Mouse (Mus musculus): ENCODE results near the gene Wnt11. TPM values are rescaled to one million over a fixed set of nuclear protein-coding genes. Genes with fewer than 3 reads are reported as not detected.

Gene Wnt11
- polyA plus RNA-seq, 1 experiment from 2014 or later: 4.2 TPM

DNA sequence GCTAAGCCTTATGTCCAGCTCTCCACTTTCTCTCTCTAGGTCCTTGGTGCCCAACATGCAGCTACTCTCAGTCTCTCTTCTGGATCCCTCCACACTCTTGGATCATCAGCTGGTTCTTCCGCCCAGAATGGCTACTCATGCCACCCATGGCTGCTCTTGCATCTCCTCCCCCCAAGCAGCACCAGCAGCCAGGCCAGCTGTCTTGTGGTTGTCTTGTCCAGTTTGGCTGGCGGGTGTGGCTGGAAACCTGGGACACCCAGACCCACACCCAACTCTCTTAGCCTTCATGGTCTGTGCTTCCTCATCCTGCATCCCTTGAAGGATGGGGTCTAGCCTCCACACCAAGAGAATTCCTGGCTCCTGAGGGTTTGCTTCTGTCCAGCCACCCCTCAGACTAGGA is 24.3 kb upstream of the Wnt11 start:
- no peak for DNase-seq (ENCODE audit: low spot score)
- Histone ChIP-seq H3K4me1 (ENCODE audit: control insufficient read depth, insufficient read depth, low read length) (no peaks in the 10 kb centered on the region; the same call in 1 of the 2 replicates), H3K9ac (replicated peaks; ENCODE audit: low read length) (no peak overlapping the region), H3K27me3 (ENCODE audit: control insufficient read depth, insufficient read depth, low read length) (no peaks in the 10 kb centered on the region), H3K27ac (replicated peaks; ENCODE audit: low read depth, low read length) (no peak overlapping the region), H3K4me3 (ENCODE audit: low read depth, low read length) (no peak overlapping the region), H3K4me2 (ENCODE audit: low read depth, low read length) (no peak overlapping the region), H3K36me3 (replicated peaks; ENCODE audit: control insufficient read depth, insufficient read depth, low read depth, low read length) (no peaks in the 10 kb centered on the region), H3K9me3 (replicated peaks; ENCODE audit: control insufficient read depth, low read length) (no peaks in the 10 kb centered on the region)
- no peak for ATAC-seq (replicated peaks; ENCODE audit: insufficient number of reproducible peaks, low FRiP score, low TSS enrichment, low read depth)
- 91% methylated on average over 2 of the region's 2 CpGs for WGBS

DNA sequence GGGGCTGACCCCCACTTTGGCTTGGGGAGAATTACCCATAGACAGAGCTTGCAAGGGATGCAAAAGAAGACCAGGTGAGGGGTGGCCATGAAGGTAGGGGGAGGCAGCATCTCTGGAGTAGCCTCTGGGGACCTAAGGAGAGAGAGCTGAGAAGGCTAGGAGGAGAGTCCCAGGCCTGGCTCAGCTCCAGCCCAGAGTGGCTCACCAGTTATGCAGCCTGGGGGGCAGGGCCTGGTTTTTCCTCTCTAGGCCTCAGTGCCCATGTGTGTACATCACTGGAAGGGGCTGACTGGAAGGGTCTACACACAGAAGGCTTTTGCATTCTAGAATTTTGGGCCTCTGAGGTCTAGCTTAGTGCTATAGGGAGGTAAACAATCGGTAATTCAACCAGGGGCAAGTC is 14.4 kb upstream of the Wnt11 start:
- WGBS: 79% methylated on average over 1 of the region's 1 CpGs
- Histone ChIP-seq H3K4me3 (ENCODE audit: low read depth, low read length) (no peak overlapping the region), H3K9me3 (replicated peaks; ENCODE audit: control insufficient read depth, low read length) (no peaks in the 10 kb centered on the region), H3K4me2 (ENCODE audit: low read depth, low read length) (no peak overlapping the region), H3K4me1 (ENCODE audit: control insufficient read depth, insufficient read depth, low read length) (no peaks in the 10 kb centered on the region; the same call in 1 of the 2 replicates), H3K36me3 (replicated peaks; ENCODE audit: control insufficient read depth, insufficient read depth, low read depth, low read length) (no peaks in the 10 kb centered on the region), H3K9ac (replicated peaks; ENCODE audit: low read length) (no peak overlapping the region), H3K27ac (replicated peaks; ENCODE audit: low read depth, low read length) (no peak overlapping the region), H3K27me3 (ENCODE audit: control insufficient read depth, insufficient read depth, low read length) (no peaks in the 10 kb centered on the region; the same call in 1 of the 2 replicates)
- ATAC-seq (replicated peaks; ENCODE audit: insufficient number of reproducible peaks, low FRiP score, low TSS enrichment, low read depth) (no peak), DNase-seq (ENCODE audit: low spot score) (no peak)

DNA sequence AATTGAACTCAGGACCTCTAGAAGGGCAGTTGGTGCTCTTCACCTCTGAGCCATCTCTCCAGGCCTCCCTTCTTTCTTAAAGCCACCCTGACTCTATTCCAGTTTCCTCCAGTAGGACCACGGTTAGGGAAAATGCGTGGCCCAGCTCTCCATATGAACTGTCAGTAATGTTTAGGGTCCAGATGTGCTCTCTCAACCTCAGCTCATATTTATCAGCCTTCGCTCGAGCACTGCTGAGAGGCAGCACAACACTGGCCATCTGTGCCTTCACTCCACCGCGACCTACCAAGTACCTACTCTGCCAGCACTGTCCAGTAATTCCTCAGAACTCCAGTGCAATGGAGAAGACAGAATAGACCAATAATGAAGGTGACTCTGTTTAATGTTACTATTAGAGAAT is 12.0 kb upstream of the Wnt11 start:
- Histone ChIP-seq H3K9ac (replicated peaks; ENCODE audit: low read length) (no peak overlapping the region), H3K4me3 (ENCODE audit: low read depth, low read length) (no peak overlapping the region), H3K36me3 (replicated peaks; ENCODE audit: control insufficient read depth, insufficient read depth, low read depth, low read length) (no peaks in the 10 kb centered on the region), H3K27ac (replicated peaks; ENCODE audit: low read depth, low read length) (no peak overlapping the region), H3K4me2 (ENCODE audit: low read depth, low read length) (no peak overlapping the region), H3K27me3 (ENCODE audit: control insufficient read depth, insufficient read depth, low read length) (no peaks in the 10 kb centered on the region; the same call in 1 of the 2 replicates), H3K9me3 (replicated peaks; ENCODE audit: control insufficient read depth, low read length) (no peaks in the 10 kb centered on the region), H3K4me1 (ENCODE audit: control insufficient read depth, insufficient read depth, low read length) (no peaks in the 10 kb centered on the region; the same call in 1 of the 2 replicates)
- no peak for DNase-seq (ENCODE audit: low spot score)
- 81% methylated on average over 6 of the region's 6 CpGs for WGBS
- no peak for ATAC-seq (replicated peaks; ENCODE audit: insufficient number of reproducible peaks, low FRiP score, low TSS enrichment, low read depth)

DNA sequence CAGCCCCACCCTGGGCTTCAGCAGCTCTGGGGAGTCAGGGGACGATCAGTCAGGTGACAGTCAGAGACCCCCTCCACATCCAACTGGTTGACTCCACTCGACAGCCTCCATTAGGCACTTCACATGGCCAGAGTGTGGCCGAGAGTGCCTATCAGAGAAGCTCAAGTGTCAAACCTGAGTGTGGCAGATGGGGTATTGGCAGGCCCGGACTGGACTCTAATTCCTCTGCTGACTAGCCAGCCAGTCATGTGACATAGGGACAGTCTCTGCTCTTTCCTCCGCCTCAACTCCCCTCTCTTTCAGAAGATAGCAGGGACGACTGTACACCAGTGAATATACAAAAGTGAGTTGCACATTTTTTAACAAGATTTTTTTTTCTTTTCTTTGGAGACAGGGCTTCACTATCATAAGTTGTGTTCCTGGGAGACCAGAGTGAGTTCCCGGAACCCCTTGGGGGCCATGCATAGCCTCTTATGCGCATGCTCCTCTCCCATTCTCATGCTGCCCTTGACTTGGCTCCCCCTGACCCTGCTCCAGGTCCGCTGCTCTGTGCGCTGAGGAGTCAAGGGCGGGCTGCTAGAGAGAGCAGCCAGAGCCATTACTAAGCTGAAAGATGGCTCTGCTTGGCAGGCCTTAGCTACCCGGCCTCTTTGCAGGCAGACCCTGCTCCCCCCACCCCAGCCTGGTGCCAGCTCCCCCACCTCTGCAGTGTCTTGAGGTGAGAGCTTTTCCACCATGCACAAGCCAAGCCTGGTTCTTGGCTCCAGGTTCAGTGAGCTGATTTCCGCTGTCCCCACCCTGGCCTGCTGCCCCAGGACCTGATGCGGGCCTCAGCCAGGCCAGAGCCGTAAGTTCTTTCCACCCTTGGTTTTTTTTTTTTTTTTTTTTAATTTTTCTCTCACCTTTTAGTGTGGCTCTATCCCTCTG is 10.8 kb upstream of the Wnt11 start:
- ATAC-seq (replicated peaks; ENCODE audit: insufficient number of reproducible peaks, low FRiP score, low TSS enrichment, low read depth) (no peak), DNase-seq (ENCODE audit: low spot score) (no peak)
- Histone ChIP-seq H3K4me3 (ENCODE audit: low read depth, low read length) (no peak overlapping the region), H3K36me3 (replicated peaks; ENCODE audit: control insufficient read depth, insufficient read depth, low read depth, low read length) (no peaks in the 10 kb centered on the region), H3K4me1 (ENCODE audit: control insufficient read depth, insufficient read depth, low read length) (no peaks in the 10 kb centered on the region; the same call in 1 of the 2 replicates), H3K27ac (replicated peaks; ENCODE audit: low read depth, low read length) (no peak overlapping the region), H3K9ac (replicated peaks; ENCODE audit: low read length) (no peak overlapping the region), H3K4me2 (ENCODE audit: low read depth, low read length) (no peak overlapping the region), H3K27me3 (ENCODE audit: control insufficient read depth, insufficient read depth, low read length) (no peaks in the 10 kb centered on the region; the same call in 1 of the 2 replicates), H3K9me3 (replicated peaks; ENCODE audit: control insufficient read depth, low read length) (no peaks in the 10 kb centered on the region)
- 67% methylated on average over 15 of the region's 15 CpGs for WGBS

DNA sequence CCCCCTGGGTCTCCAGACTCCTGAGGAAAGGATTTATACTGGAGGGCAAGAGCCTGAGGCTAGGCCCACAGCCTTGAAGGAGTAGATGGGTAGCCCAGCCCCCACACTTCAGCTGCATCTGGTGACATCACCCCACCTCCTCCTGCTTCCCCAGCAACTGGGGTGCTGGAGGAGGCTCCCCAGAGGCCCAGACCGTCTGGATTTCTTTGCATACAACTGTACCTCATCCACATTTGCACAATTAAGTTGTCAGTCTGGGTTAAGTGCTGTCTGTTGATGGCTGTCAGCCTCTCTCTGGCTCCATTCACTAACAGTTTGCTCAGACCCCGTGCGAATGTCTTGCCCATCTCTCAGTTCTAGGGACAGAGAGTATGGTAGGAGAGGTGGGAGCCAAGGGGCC is 6.9 kb upstream of the Wnt11 start:
- H3K27me3 ChIP-seq (ENCODE audit: control insufficient read depth, insufficient read depth, low read length): peaks cover 9% of the 10 kb centered on the region
- no peak overlapping the region for H3K9ac ChIP-seq (replicated peaks; ENCODE audit: low read length)
- no peaks in the 10 kb centered on the region; the same call in 1 of the 2 replicates for H3K4me1 ChIP-seq (ENCODE audit: control insufficient read depth, insufficient read depth, low read length)
- H3K4me3 ChIP-seq (ENCODE audit: low read depth, low read length): no peak overlapping the region
- DNase-seq (ENCODE audit: low spot score) (peak; percentile 18), ATAC-seq (replicated peaks; ENCODE audit: insufficient number of reproducible peaks, low FRiP score, low TSS enrichment, low read depth) (peak; percentile 40; the same call in 1 of the 2 replicates)
- H3K27ac ChIP-seq (replicated peaks; ENCODE audit: low read depth, low read length): no peak overlapping the region
- H3K36me3 ChIP-seq (replicated peaks; ENCODE audit: control insufficient read depth, insufficient read depth, low read depth, low read length): no peaks in the 10 kb centered on the region
- WGBS: 48% methylated on average over 3 of the region's 3 CpGs
- no peaks in the 10 kb centered on the region for H3K9me3 ChIP-seq (replicated peaks; ENCODE audit: control insufficient read depth, low read length)
- H3K4me2 ChIP-seq (ENCODE audit: low read depth, low read length): no peak overlapping the region

DNA sequence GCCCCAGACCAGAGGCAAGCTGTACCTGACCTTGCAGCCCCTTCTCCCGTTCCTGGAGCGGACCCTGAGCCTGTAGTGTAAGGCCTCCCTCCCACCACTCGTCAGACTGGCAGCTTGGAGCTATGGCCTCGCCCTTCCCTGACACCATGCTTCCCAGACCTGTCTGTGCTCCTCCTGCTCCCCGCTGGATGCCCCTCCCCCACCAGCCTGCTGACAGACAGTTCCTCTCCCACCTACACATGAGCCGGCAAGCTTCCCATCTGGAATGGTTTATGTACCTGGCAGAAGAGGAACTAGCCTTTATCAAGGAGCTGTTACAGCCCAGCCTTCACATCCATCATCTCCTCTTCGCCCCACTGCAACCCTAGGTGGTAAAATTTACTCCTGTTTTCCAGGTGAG is 6.0 kb upstream of the Wnt11 start:
- H3K27me3 ChIP-seq (ENCODE audit: control insufficient read depth, insufficient read depth, low read length): peaks cover 15% of the 10 kb centered on the region
- H3K9ac ChIP-seq (replicated peaks; ENCODE audit: low read length): no peak overlapping the region
- no peaks in the 10 kb centered on the region for H3K9me3 ChIP-seq (replicated peaks; ENCODE audit: control insufficient read depth, low read length)
- 29% methylated on average over 7 of the region's 7 CpGs for WGBS
- no peak overlapping the region for H3K4me2 ChIP-seq (ENCODE audit: low read depth, low read length)
- no peak overlapping the region for H3K4me3 ChIP-seq (ENCODE audit: low read depth, low read length)
- DNase-seq (ENCODE audit: low spot score): peak; percentile 58
- no peak overlapping the region for H3K27ac ChIP-seq (replicated peaks; ENCODE audit: low read depth, low read length)
- ATAC-seq (replicated peaks; ENCODE audit: insufficient number of reproducible peaks, low FRiP score, low TSS enrichment, low read depth): no peak
- no peaks in the 10 kb centered on the region for H3K36me3 ChIP-seq (replicated peaks; ENCODE audit: control insufficient read depth, insufficient read depth, low read depth, low read length)
- H3K4me1 ChIP-seq (ENCODE audit: control insufficient read depth, insufficient read depth, low read length): no peaks in the 10 kb centered on the region; the same call in 1 of the 2 replicates

DNA sequence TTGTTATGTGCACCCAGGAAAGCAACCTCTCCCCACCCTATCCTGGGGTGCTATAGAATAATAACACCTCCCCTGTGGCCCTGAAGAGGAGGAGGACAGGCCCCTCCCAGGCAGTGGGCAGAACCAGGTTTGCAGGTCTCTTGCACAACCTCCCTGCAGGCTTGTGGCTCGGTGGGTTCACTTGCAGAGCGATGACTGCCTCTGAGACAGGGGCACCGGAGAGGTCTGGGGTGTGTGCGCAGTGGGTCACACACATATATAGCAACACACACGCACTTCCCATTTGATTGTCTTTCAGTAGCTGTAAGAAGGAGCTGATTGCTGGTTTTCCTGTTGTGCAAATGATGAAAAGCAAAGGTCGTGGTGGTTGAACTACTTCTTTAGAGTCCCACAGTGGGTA is 3.6 kb upstream of the Wnt11 start:
- DNase-seq (ENCODE audit: low spot score) (no peak), ATAC-seq (replicated peaks; ENCODE audit: insufficient number of reproducible peaks, low FRiP score, low TSS enrichment, low read depth) (no peak)
- Histone ChIP-seq H3K4me1 (ENCODE audit: control insufficient read depth, insufficient read depth, low read length) (no peaks in the 10 kb centered on the region; the same call in none of the 2 replicates), H3K27ac (replicated peaks; ENCODE audit: low read depth, low read length) (no peak overlapping the region), H3K9ac (replicated peaks; ENCODE audit: low read length) (no peak overlapping the region), H3K36me3 (replicated peaks; ENCODE audit: control insufficient read depth, insufficient read depth, low read depth, low read length) (no peaks in the 10 kb centered on the region), H3K4me2 (ENCODE audit: low read depth, low read length) (no peak overlapping the region), H3K27me3 (ENCODE audit: control insufficient read depth, insufficient read depth, low read length) (peaks cover 38% of the 10 kb centered on the region), H3K9me3 (replicated peaks; ENCODE audit: control insufficient read depth, low read length) (no peaks in the 10 kb centered on the region), H3K4me3 (ENCODE audit: low read depth, low read length) (no peak overlapping the region)
- WGBS: 65% methylated on average over 6 of the region's 6 CpGs

Measured in embryonic facial prominence, embryonic 11.5 days (tissue).